Mouse (Mus musculus): ENCODE data around the gene Ccnjl. TPM values are rescaled to one million over a fixed set of nuclear protein-coding genes. Genes with fewer than 3 reads are reported as not detected.

Gene Ccnjl
- total and polyA plus RNA-seq, 2 experiments: 0.09 to 0.10 TPM

GRCm38 (mm10) chr11:43612834-43613488 is 84.4 kb downstream of the Ccnjl start:
- peak; percentile 44 for DNase-seq (ENCODE audit: extremely low read depth, low read depth, low spot score)
- H3K4me3 ChIP-seq (ENCODE audit: insufficient read depth, low read depth, low read length): no peak overlapping the region
- H3K79me2 ChIP-seq (ENCODE audit: control insufficient read depth, insufficient read depth, low read length): no peaks in the 10 kb centered on the region
- peak; percentile 86 for TF ChIP-seq CTCF (IDR thresholded peaks at IDR 0.05; ENCODE audit: low read depth, low read length)
- TF ChIP-seq POLR2A (IDR thresholded peaks at IDR 0.05; ENCODE audit: extremely low read depth, insufficient read depth, low read length): no peak
- no peak overlapping the region for H3K27ac ChIP-seq (replicated peaks; ENCODE audit: insufficient read depth, low read depth, low read length)
- H3K4me1 ChIP-seq (ENCODE audit: control insufficient read depth, insufficient read depth, low read length): no peaks in the 10 kb centered on the region
- H3K27me3 ChIP-seq (ENCODE audit: control insufficient read depth, insufficient read depth, low read length): no peaks in the 10 kb centered on the region
- no peaks in the 10 kb centered on the region for H3K36me3 ChIP-seq (ENCODE audit: control insufficient read depth, insufficient read depth, low read length)
- H3K9ac ChIP-seq (ENCODE audit: low read depth, low read length): no peak overlapping the region
- 36% methylated on average over 12 of the region's 12 CpGs for WGBS

DNA sequence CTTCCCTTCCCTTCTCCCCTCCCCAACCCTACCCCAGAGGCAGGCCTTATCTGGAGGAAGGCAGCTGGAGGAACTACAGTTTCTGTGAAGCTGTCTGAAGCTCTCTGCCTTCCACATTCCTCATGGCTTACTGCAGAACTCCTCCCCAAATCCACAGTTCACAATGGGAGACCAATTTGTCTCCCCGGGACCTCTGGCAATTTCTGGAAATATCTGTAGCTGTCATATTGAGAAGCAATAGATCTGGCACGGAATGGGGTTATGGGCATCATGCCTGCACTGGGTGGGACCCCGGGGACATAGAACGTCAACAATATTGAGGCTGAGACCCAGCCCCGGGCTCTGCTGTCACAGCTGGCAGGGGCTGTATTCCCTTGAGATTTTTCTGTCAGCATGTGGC is 89.3 kb downstream of the Ccnjl start:
- Histone ChIP-seq H3K4me1 (ENCODE audit: control insufficient read depth, insufficient read depth, low read length) (peaks cover 4% of the 10 kb centered on the region; the same call in 1 of the 2 replicates), H3K27ac (replicated peaks; ENCODE audit: insufficient read depth, low read depth, low read length) (no peak overlapping the region), H3K27me3 (ENCODE audit: control insufficient read depth, insufficient read depth, low read length) (no peaks in the 10 kb centered on the region), H3K79me2 (ENCODE audit: control insufficient read depth, insufficient read depth, low read length) (no peaks in the 10 kb centered on the region), H3K36me3 (ENCODE audit: control insufficient read depth, insufficient read depth, low read length) (no peaks in the 10 kb centered on the region), H3K9ac (ENCODE audit: low read depth, low read length) (no peak overlapping the region), H3K4me3 (ENCODE audit: insufficient read depth, low read depth, low read length) (no peak overlapping the region)
- 71% methylated on average over 5 of the region's 5 CpGs for WGBS
- TF ChIP-seq POLR2A (IDR thresholded peaks at IDR 0.05; ENCODE audit: extremely low read depth, insufficient read depth, low read length) (no peak), CTCF (IDR thresholded peaks at IDR 0.05; ENCODE audit: low read depth, low read length) (no peak)
- no peak for DNase-seq (ENCODE audit: extremely low read depth, low read depth, low spot score)

GRCm38 (mm10) chr11:43618403-43618802 is 89.8 kb downstream of the Ccnjl start:
- Histone ChIP-seq H3K27ac (replicated peaks; ENCODE audit: insufficient read depth, low read depth, low read length) (no peak overlapping the region), H3K4me3 (ENCODE audit: insufficient read depth, low read depth, low read length) (no peak overlapping the region), H3K4me1 (ENCODE audit: control insufficient read depth, insufficient read depth, low read length) (peaks cover 4% of the 10 kb centered on the region; the same call in 1 of the 2 replicates), H3K27me3 (ENCODE audit: control insufficient read depth, insufficient read depth, low read length) (no peaks in the 10 kb centered on the region), H3K79me2 (ENCODE audit: control insufficient read depth, insufficient read depth, low read length) (no peaks in the 10 kb centered on the region), H3K9ac (ENCODE audit: low read depth, low read length) (no peak overlapping the region), H3K36me3 (ENCODE audit: control insufficient read depth, insufficient read depth, low read length) (no peaks in the 10 kb centered on the region)
- TF ChIP-seq POLR2A (IDR thresholded peaks at IDR 0.05; ENCODE audit: extremely low read depth, insufficient read depth, low read length): no peak
- no peak for TF ChIP-seq CTCF (IDR thresholded peaks at IDR 0.05; ENCODE audit: low read depth, low read length)
- no peak for DNase-seq (ENCODE audit: extremely low read depth, low read depth, low spot score)
- WGBS: 87% methylated on average over 7 of the region's 7 CpGs

- Histone ChIP-seq H3K9ac (ENCODE audit: low read depth, low read length) (no peak overlapping the region), H3K27me3 (ENCODE audit: control insufficient read depth, insufficient read depth, low read length) (no peaks in the 10 kb centered on the region), H3K27ac (replicated peaks; ENCODE audit: insufficient read depth, low read depth, low read length) (peak overlapping the region; percentile 54), H3K36me3 (ENCODE audit: control insufficient read depth, insufficient read depth, low read length) (no peaks in the 10 kb centered on the region), H3K79me2 (ENCODE audit: control insufficient read depth, insufficient read depth, low read length) (no peaks in the 10 kb centered on the region), H3K4me1 (ENCODE audit: control insufficient read depth, insufficient read depth, low read length) (peaks cover 9% of the 10 kb centered on the region), H3K4me3 (ENCODE audit: insufficient read depth, low read depth, low read length) (no peak overlapping the region)
- DNase-seq (ENCODE audit: extremely low read depth, low read depth, low spot score): peak; percentile 62
- 29% methylated on average over 5 of the region's 5 CpGs for WGBS
- no peak for TF ChIP-seq POLR2A (IDR thresholded peaks at IDR 0.05; ENCODE audit: extremely low read depth, insufficient read depth, low read length)
- TF ChIP-seq CTCF (IDR thresholded peaks at IDR 0.05; ENCODE audit: low read depth, low read length): no peak
Observed at GRCm38 (mm10) chr11:43621769-43622168, 93.2 kb downstream of the Ccnjl start.

DNA sequence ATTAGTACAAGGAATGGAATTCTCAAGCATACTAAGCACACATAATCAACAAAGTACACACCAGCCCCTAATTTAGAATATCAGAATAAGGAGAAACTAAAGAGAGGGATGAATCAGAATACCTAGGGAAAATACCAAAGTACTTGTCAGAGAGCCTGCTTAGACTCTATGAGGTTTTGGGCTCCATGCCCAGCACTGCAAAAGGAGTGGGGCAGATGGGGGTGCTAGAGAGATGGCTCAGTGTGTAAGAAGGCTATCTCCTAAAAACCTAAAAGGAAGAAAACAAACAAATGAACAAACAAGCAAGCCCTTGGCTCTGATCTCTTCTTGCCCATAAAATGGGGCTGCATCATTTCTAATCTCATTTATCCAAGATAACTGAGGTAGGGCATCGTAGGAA is 95.8 kb downstream of the Ccnjl start:
- no peaks in the 10 kb centered on the region for H3K27me3 ChIP-seq (ENCODE audit: control insufficient read depth, insufficient read depth, low read length)
- peaks cover 9% of the 10 kb centered on the region for H3K4me1 ChIP-seq (ENCODE audit: control insufficient read depth, insufficient read depth, low read length)
- no peak for TF ChIP-seq CTCF (IDR thresholded peaks at IDR 0.05; ENCODE audit: low read depth, low read length)
- H3K9ac ChIP-seq (ENCODE audit: low read depth, low read length): no peak overlapping the region
- H3K27ac ChIP-seq (replicated peaks; ENCODE audit: insufficient read depth, low read depth, low read length): peak overlapping the region; percentile 90; the same call in 1 of the 2 replicates
- no peak overlapping the region for H3K4me3 ChIP-seq (ENCODE audit: insufficient read depth, low read depth, low read length)
- no peaks in the 10 kb centered on the region for H3K36me3 ChIP-seq (ENCODE audit: control insufficient read depth, insufficient read depth, low read length)
- WGBS: 91% methylated on average over 1 of the region's 1 CpGs
- H3K79me2 ChIP-seq (ENCODE audit: control insufficient read depth, insufficient read depth, low read length): no peaks in the 10 kb centered on the region
- no peak for DNase-seq (ENCODE audit: extremely low read depth, low read depth, low spot score)

DNA sequence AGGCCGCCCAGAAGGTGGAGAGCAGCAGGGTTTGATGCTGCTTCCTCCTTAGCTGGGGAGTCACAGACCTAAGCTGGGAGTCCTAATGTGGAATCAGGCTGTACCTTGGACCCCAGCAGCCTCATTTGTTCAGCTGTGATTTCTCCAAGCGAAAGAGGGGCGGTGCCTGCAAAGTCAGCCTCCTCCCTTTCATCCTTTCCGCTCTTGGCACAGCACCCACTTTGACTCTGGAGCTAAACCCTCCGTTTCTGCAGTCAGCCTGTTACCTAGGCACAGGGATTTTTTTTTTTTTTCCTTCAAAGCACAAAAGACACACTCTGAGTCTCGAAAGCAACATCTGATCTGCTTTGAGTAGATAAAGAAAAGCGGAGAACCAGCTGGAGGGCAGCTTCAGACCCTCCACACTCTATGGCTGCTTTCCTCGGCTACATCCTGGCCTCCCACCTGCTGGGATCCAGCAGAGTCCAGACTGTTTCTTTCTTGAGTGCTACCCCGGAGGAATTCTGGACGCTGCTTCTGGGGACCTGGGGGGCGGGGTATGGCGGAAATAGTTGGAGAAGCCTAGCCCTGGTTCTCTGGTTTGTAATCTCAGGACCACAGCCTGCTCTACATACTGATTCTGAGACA is 97.8 kb downstream of the Ccnjl start:
- Histone ChIP-seq H3K9ac (ENCODE audit: low read depth, low read length) (peak overlapping the region; percentile 77), H3K4me1 (ENCODE audit: control insufficient read depth, insufficient read depth, low read length) (peaks cover 9% of the 10 kb centered on the region), H3K4me3 (ENCODE audit: insufficient read depth, low read depth, low read length) (peak overlapping the region; percentile 68), H3K27me3 (ENCODE audit: control insufficient read depth, insufficient read depth, low read length) (no peaks in the 10 kb centered on the region), H3K36me3 (ENCODE audit: control insufficient read depth, insufficient read depth, low read length) (no peaks in the 10 kb centered on the region), H3K27ac (replicated peaks; ENCODE audit: insufficient read depth, low read depth, low read length) (peak overlapping the region; percentile 98), H3K79me2 (ENCODE audit: control insufficient read depth, insufficient read depth, low read length) (no peaks in the 10 kb centered on the region)
- DNase-seq (ENCODE audit: extremely low read depth, low read depth, low spot score): peak; percentile 82
- TF ChIP-seq POLR2A (IDR thresholded peaks at IDR 0.05; ENCODE audit: extremely low read depth, insufficient read depth, low read length) (peak; percentile 75; the same call in 1 of the 2 replicates), CTCF (IDR thresholded peaks at IDR 0.05; ENCODE audit: low read depth, low read length) (no peak)
- WGBS: 20% methylated on average over 12 of the region's 12 CpGs
